Mouse (Mus musculus): ENCODE measurements around the gene Lactb. TPM values are rescaled to one million over a fixed set of nuclear protein-coding genes. Genes with fewer than 3 reads are reported as not detected.
A peak's percentile ranks its signal among the peaks of the same experiment; 100 is the strongest.

The Lactb gene
- polyA plus RNA-seq, 1 experiment: 0.20 TPM

GRCm38 (mm10) chr9:66967492-66967891, 7.8 kb downstream of the Lactb start:
- TF ChIP-seq TAL1 (IDR thresholded peaks at IDR 0.05; ENCODE audit: low read length) (no peak), GATA1 (IDR thresholded peaks at IDR 0.05; ENCODE audit: low read length) (no peak)
- H3K4me3 ChIP-seq (replicated peaks): no peak overlapping the region
- peaks cover 7% of the 10 kb centered on the region for H3K36me3 ChIP-seq (ENCODE audit: control insufficient read depth)
- no peaks in the 10 kb centered on the region for H3K27me3 ChIP-seq (ENCODE audit: control insufficient read depth)
- no peaks in the 10 kb centered on the region for H3K9me3 ChIP-seq (ENCODE audit: control insufficient read depth, low read length)
- no peaks in the 10 kb centered on the region for H3K4me1 ChIP-seq (ENCODE audit: control insufficient read depth)

DNA sequence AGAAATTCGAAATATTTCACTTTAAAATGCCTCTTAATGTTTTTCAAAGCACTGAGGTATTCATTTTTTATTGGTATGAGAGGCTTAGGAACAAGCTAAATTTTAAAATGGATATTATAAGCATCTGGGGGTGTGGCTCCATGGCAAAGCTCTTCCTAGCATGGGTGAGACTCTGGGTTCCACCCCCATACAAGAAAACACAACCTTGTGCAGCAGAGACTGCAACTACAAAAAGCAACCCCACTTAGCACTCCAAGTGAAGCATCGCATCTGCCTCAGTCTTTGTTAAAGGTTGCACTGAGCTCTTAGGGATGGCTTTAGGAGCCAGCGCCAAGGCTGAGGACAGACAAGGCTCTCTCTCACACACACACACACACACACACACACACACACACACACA, 13.8 kb downstream of the Lactb start:
- Histone ChIP-seq H3K9me3 (ENCODE audit: control insufficient read depth, low read length) (no peaks in the 10 kb centered on the region), H3K4me1 (ENCODE audit: control insufficient read depth) (no peaks in the 10 kb centered on the region), H3K27me3 (ENCODE audit: control insufficient read depth) (no peaks in the 10 kb centered on the region), H3K36me3 (ENCODE audit: control insufficient read depth) (no peaks in the 10 kb centered on the region), H3K4me3 (replicated peaks) (no peak overlapping the region)
- TF ChIP-seq TAL1 (IDR thresholded peaks at IDR 0.05; ENCODE audit: low read length): no peak
- TF ChIP-seq GATA1 (IDR thresholded peaks at IDR 0.05; ENCODE audit: low read length): no peak

GRCm38 (mm10) chr9:66957451-66957850, 17.8 kb downstream of the Lactb start:
- Histone ChIP-seq H3K27me3 (ENCODE audit: control insufficient read depth) (no peaks in the 10 kb centered on the region), H3K9me3 (ENCODE audit: control insufficient read depth, low read length) (no peaks in the 10 kb centered on the region), H3K4me3 (replicated peaks) (no peak overlapping the region), H3K4me1 (ENCODE audit: control insufficient read depth) (no peaks in the 10 kb centered on the region), H3K36me3 (ENCODE audit: control insufficient read depth) (no peaks in the 10 kb centered on the region)
- TF ChIP-seq GATA1 (IDR thresholded peaks at IDR 0.05; ENCODE audit: low read length) (no peak), TAL1 (IDR thresholded peaks at IDR 0.05; ENCODE audit: low read length) (no peak)

- Histone ChIP-seq H3K36me3 (ENCODE audit: control insufficient read depth) (peaks cover 15% of the 10 kb centered on the region), H3K4me1 (ENCODE audit: control insufficient read depth) (peaks cover 5% of the 10 kb centered on the region), H3K4me3 (replicated peaks) (no peak overlapping the region), H3K9me3 (ENCODE audit: control insufficient read depth, low read length) (no peaks in the 10 kb centered on the region), H3K27me3 (ENCODE audit: control insufficient read depth) (no peaks in the 10 kb centered on the region)
- TF ChIP-seq TAL1 (IDR thresholded peaks at IDR 0.05; ENCODE audit: low read length) (no peak), GATA1 (IDR thresholded peaks at IDR 0.05; ENCODE audit: low read length) (no peak)
Observed at GRCm38 (mm10) chr9:66952886-66953285, 22.4 kb downstream of the Lactb start.

DNA sequence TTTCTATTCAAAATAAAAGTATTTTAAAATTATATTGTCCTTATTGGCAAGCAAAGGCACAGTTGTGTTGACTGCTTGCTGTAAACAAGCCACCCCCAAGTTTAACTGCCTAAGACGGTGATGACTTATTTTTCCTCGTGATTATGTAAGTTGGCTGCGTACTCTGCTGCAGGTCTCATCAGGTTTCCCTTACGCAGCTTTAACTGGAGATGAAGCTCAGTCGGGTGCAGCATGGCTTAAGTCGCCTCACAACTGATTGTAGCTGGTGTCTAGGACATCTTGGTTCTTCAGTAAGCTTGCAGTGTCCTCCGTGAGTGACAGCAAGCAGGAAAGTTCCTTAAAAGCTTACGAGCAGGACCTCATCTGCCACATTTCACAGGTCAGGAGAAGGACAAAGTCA, 23.0 kb downstream of the Lactb start:
- TF ChIP-seq GATA1 (IDR thresholded peaks at IDR 0.05; ENCODE audit: low read length) (no peak), TAL1 (IDR thresholded peaks at IDR 0.05; ENCODE audit: low read length) (no peak)
- no peaks in the 10 kb centered on the region for H3K27me3 ChIP-seq (ENCODE audit: control insufficient read depth)
- peaks cover 20% of the 10 kb centered on the region for H3K36me3 ChIP-seq (ENCODE audit: control insufficient read depth)
- H3K9me3 ChIP-seq (ENCODE audit: control insufficient read depth, low read length): no peaks in the 10 kb centered on the region
- peaks cover 7% of the 10 kb centered on the region for H3K4me1 ChIP-seq (ENCODE audit: control insufficient read depth)
- no peak overlapping the region for H3K4me3 ChIP-seq (replicated peaks)

DNA sequence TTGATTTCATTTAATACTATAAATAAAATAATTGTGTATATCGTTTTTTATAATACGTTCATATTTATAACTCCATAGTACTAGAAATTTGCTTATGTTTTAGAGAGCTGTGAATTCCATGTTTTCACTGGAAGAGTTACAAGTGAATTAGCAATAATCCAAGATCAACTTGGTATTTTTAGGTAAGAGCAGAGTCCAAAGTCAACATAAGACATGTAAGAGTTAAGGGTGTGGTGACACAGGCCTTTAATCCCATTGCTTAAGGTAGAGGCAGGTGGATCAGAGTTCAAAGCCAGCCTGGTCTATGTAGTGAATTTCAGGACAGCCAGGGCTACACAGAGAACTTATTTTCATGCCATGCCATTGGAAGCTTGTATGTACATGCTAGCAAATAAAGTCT, 26.7 kb downstream of the Lactb start:
- H3K4me1 ChIP-seq (ENCODE audit: control insufficient read depth): peaks cover 32% of the 10 kb centered on the region
- TF ChIP-seq GATA1 (IDR thresholded peaks at IDR 0.05; ENCODE audit: low read length) (no peak), TAL1 (IDR thresholded peaks at IDR 0.05; ENCODE audit: low read length) (no peak)

DNA sequence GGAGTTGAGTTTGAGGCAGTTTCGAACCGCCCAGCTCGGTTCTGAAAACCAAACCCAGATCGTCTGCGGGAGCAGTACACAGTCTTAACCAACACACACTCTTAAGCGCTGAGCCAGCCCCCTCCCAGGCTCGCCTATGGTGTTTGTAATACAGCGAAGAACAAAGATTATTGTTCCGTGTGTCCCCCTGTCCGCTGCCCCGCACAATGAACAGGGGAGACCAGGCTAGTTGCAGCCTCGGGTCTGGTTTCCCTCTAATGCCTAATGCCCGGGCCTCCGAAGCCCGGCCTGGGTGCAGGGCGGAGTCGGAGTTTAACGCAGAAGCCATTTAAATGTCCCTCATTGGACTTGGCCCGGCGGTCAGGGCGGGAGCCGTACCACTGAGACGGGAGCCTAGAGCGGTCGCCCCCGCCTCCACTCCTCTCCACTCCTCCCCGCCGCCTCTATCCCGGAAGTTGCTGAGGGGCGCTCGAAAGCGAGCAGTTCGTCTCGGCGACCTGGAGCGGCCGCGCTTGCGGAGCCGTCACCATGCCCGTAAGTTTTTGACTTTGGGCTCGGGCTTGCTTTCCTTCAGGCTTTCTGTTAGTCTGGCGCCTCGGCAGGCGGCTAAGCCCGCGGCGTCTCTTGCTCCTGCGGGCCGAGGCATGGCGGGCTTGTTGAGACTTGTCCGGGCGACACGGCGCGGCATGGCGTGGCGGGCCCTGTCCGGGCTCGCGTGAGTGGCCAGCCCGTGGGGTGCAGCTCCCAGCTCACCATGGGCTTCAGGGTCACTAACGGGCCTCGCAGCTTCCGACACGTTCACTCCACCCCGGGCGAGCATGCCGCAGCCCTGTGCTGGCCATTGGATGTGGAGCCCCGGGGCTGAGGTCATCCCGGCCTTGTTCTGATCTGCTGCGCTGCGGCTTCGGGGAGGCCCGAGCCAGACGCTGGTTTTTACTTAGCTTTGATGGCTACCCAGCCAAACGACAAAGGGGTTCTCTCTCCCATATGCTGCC, 29.3 kb downstream of the Lactb start, which contains the start of gene Rps27l:
Gene Rps27l, plus strand, starts transcription at position 440 of the 995 bp plus-strand sequence.
- Histone ChIP-seq H3K4me3 (replicated peaks) (peak within 1 kb of the TSS; percentile 96), H3K36me3 (ENCODE audit: control insufficient read depth) (peaks cover 20% of the 10 kb centered on the region), H3K4me1 (ENCODE audit: control insufficient read depth) (peaks cover 30% of the 10 kb centered on the region), H3K27me3 (ENCODE audit: control insufficient read depth) (no peaks in the 10 kb centered on the region), H3K9me3 (ENCODE audit: control insufficient read depth, low read length) (no peaks in the 10 kb centered on the region)
- TF ChIP-seq GATA1 (IDR thresholded peaks at IDR 0.05; ENCODE audit: low read length) (no peak), TAL1 (IDR thresholded peaks at IDR 0.05; ENCODE audit: low read length) (no peak)

More for the DNA sequence above, 26.7 kb downstream of the Lactb start:
- Histone ChIP-seq H3K36me3 (ENCODE audit: control insufficient read depth) (peaks cover 20% of the 10 kb centered on the region), H3K9me3 (ENCODE audit: control insufficient read depth, low read length) (no peaks in the 10 kb centered on the region), H3K27me3 (ENCODE audit: control insufficient read depth) (no peaks in the 10 kb centered on the region), H3K4me3 (replicated peaks) (no peak overlapping the region)

GRCm38 (mm10) chr9:66945161-66945560, 30.1 kb downstream of the Lactb start:
- TF ChIP-seq TAL1 (IDR thresholded peaks at IDR 0.05; ENCODE audit: low read length): no peak
- H3K27me3 ChIP-seq (ENCODE audit: control insufficient read depth): no peaks in the 10 kb centered on the region
- peak overlapping the region; percentile 96 for H3K4me3 ChIP-seq (replicated peaks)
- peaks cover 20% of the 10 kb centered on the region for H3K36me3 ChIP-seq (ENCODE audit: control insufficient read depth)
- peaks cover 30% of the 10 kb centered on the region for H3K4me1 ChIP-seq (ENCODE audit: control insufficient read depth)
- no peaks in the 10 kb centered on the region for H3K9me3 ChIP-seq (ENCODE audit: control insufficient read depth, low read length)

GRCm38 (mm10) chr9:66938836-66939235, 36.4 kb downstream of the Lactb start:
- no peaks in the 10 kb centered on the region for H3K9me3 ChIP-seq (ENCODE audit: control insufficient read depth, low read length)
- TF ChIP-seq GATA1 (IDR thresholded peaks at IDR 0.05; ENCODE audit: low read length): no peak
- no peak for TF ChIP-seq TAL1 (IDR thresholded peaks at IDR 0.05; ENCODE audit: low read length)
- no peak overlapping the region for H3K4me3 ChIP-seq (replicated peaks)
- H3K36me3 ChIP-seq (ENCODE audit: control insufficient read depth): no peaks in the 10 kb centered on the region
- H3K4me1 ChIP-seq (ENCODE audit: control insufficient read depth): peaks cover 2% of the 10 kb centered on the region
- H3K27me3 ChIP-seq (ENCODE audit: control insufficient read depth): peaks cover 2% of the 10 kb centered on the region; the same call in 1 of the 2 replicates
